Mouse (Mus musculus) lung, adult 2 months (tissue): ENCODE measurements around the gene Isca2. TPM values are rescaled to one million over a fixed set of nuclear protein-coding genes. Genes with fewer than 3 reads are reported as not detected.

Experiments used
- DNase-seq: peaks from one replicate; pipeline ENCODE4 v3.0.0; 2022
- H3K4me1 ChIP-seq: fragments of 200-500 bp; 2 replicates; pipeline ENCODE4 v1.6.1; 2011; ENCODE audit warnings: low read length; ENCODE audit not compliant: control insufficient read depth, insufficient read depth
- H3K4me3 ChIP-seq: fragments of 200-500 bp; replicated peaks from 2 replicates; pipeline ENCODE3; 2011; ENCODE audit warnings: low read depth, mild to moderate bottlenecking, control low read depth, low read length; ENCODE audit errors: extremely low read depth
- CTCF ChIP-seq: fragments of 200-500 bp; IDR thresholded peaks from 2 replicates; pipeline ENCODE4 v1.5.1; 2011; ENCODE audit warnings: mild to moderate bottlenecking, low read length, control low read depth; ENCODE audit not compliant: insufficient read depth
- POLR2A ChIP-seq: fragments of 200-500 bp; IDR thresholded peaks from 2 replicates; pipeline ENCODE4 v1.6.1; 2011; ENCODE audit warnings: low read depth, mild to moderate bottlenecking, control low read depth, low read length, borderline replicate concordance; ENCODE audit errors: extremely low read depth
- WGBS: fragments of 180-500 bp; shearing (Covaris S2); methylation state at CpG from one replicate; pipeline ENCODE4 v1.1.7; 2018; 5-methylcytosine and 5-hydroxymethylcytosine counted together
- polyA plus RNA-seq: library from polyadenylated mRNA; depleted of rRNA; stranded (reverse); fragments of >200 nt; gene quantifications from 2 replicates; pipeline ENCODE4 v1.2.3, GENCODE M21; 2012

Gene Isca2
- polyA plus RNA-seq, 1 experiment, result 34.2 TPM

DNA sequence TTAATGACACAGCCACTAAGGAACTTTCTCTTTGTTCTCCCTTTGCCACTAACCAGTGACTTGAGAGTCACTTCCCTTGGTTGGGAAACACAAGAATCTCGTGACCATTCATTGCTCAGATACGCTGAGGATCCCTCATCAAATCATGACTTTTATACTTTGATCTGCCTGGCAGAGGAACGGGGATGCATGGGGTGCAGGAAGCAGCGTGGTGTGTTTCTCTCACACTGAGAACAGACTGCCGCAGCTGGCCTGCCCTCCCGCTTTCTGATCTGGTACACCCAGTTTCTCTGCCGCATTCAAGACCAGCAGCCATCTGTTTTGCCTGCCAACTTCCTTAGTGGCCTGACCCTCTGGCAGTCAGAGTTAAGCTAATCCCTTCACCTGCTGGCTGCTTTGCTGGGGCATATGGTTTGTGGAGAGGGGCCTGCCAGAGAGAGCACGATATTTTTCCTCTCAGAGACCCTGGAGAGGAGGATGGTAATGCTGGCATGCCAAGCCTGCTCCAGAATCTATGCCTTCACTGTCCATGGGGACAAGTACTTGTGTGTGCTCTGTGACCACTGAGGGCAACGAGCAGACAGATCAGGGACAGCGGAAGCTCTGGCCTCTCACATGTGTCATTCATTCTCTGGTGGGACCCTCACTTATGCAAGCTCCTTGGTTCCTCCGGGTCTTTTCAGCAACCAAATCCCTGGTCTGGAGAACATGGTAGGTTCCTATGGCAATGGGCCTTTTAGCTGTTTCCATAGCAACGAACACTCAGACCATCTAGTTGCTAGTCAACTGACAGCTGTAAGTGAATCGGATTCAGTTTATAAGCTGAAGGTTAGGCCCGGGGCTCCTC is 20.7 kb upstream of the Isca2 start:
- Histone ChIP-seq H3K4me1 (no peaks in the 10 kb centered on the region), H3K4me3 (no peak overlapping the region)
- WGBS, result 34% methylated on average over 14 of the region's 14 CpGs
- TF ChIP-seq POLR2A (no peak), CTCF (no peak)
- no peak for DNase-seq

DNA sequence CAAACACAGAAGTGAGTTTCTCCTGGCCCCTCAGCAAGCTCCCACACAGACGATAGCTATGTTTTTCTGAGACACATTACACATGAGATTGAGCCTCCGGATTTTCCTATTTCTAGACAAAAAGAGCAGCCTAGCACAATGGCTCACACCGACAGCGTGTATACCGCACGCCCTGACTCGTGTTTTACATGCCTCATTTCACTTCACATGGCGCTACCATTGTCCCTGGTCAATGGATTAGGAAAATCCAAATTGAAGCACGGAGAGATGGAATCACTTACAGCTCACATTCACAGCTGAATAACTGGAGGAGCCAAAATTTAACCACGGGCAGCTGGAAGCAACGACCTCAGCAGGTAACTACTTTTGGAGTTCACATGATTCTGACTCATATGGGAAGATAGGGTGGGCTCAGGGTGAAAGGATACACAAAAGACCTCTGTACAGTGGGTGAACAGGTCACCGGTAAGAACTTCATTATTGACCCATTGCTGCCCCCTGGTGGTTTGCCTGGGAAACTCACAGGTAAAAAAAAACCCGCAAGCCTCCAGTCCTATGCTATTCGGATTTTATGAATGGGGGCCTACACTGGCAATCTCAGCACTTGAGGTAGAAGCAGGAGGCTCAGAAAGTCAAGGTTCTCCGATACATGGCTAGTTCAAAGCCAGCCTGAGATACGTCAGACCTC is 17.9 kb upstream of the Isca2 start:
- TF ChIP-seq POLR2A (no peak), CTCF (0 out of 2 replicates have a peak, but pooled peaks have one; percentile 17)
- Histone ChIP-seq H3K4me1 (no peaks in the 10 kb centered on the region), H3K4me3 (no peak overlapping the region)
- DNase-seq, result peak; percentile 68
- WGBS, result 67% methylated on average over 16 of the region's 16 CpGs

DNA sequence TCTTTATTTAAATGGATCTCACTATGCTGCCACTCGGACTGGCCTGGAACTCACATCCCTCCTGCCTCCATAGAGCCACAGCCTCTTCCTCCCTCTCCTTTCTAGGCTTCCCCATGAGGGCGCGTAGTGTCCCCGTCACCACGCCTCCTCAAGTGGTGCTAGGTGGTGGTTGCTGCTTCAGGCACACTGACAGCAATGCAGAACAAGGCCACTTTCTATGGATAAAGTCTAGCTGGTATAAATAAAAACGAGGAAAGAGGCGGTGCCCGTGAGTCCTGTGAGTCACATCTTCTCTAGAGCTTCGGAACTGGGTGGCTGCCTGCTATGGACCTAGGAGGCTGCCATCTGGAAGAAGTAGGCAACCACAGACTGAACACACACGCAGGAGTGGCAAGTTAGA is 17.0 kb upstream of the Isca2 start:
- TF ChIP-seq POLR2A (no peak), CTCF (no peak)
- 0 out of 2 replicates have a peak, but pooled peaks cover 2% of the 10 kb centered on the region for H3K4me1 ChIP-seq
- H3K4me3 ChIP-seq, result no peak overlapping the region
- 90% methylated on average over 10 of the region's 10 CpGs for WGBS
- no peak for DNase-seq

DNA sequence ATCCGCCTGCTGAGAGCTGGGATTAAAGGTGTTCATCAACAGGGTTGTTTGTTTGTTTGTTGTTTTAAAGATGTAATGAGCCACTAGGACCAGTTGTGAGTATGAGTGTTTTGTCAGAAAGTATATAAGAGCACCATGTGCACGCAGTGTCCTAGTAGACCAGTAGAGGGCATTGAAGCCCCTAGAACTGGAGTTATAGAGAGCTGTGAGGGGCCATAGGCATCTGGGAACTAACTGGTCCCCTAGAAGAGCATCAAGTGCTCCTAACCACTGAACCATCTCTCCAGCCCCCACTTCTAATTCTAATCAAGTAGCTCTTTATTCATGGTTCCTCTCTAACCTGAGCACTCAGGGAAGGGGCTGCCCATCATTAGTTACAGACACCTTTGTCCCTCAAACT is 14.0 kb upstream of the Isca2 start:
- Histone ChIP-seq H3K4me3 (no peak overlapping the region), H3K4me1 (peaks cover 5% of the 10 kb centered on the region; the same call in 1 of the 2 replicates)
- no peak for DNase-seq
- WGBS, result 83% methylated on average over 2 of the region's 2 CpGs
- TF ChIP-seq POLR2A (no peak), CTCF (0 out of 2 replicates have a peak, but pooled peaks have one; percentile 5)

DNA sequence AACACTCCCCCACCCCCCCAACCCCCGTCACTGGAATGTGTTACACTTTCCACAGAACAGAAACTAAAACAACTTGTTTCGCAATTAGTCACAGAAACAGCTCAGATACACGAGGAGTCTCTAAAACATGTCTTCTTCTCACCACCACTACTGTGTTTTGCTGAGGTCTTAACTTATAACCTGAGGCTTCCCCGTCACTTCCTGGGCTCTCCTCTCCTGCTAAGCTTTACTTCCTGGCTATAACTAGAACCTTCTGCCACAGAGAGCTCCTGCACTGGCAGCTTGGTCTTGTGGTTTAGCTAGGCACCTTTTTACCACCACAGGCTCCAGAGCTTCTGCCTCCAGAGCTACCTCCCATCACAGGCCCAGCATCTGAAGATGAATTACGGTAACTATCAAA is 10.5 kb upstream of the Isca2 start:
- DNase-seq, result no peak
- TF ChIP-seq CTCF (no peak), POLR2A (no peak)
- H3K4me3 ChIP-seq, result no peak overlapping the region
- WGBS, result 44% methylated on average over 5 of the region's 5 CpGs
- H3K4me1 ChIP-seq, result peaks cover 8% of the 10 kb centered on the region; the same call in 1 of the 2 replicates

DNA sequence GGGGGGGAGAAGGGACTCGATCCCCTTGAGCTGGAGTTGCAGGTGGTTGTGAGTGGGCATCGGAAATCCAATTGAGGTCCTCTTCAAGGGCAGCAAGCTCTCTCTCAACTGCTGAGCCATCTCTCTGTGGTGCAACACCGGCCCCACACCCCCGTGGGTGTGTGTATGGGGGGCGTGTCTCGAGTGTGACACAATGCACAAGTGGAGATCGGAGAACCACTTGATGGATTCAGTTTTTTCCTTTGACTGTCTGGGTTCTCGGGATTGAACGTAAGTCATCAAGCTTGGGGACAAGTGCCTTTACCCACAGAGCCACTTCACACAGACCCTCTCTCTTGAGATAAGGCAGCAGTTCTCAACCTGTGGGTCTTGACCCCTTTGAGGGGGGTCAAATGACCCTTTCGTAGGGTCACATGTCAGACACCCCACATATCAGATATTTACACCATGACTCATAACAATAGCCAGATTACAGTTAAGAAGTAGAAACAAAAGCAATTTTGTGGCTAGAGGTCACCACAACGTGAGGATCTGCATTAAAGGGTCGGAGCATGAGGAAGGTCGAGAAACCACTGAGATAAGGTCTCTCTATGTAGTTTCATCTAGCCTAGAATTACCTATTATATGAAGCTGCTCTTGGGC is 9.4 kb upstream of the Isca2 start:
- Histone ChIP-seq H3K4me3 (no peak overlapping the region), H3K4me1 (peaks cover 11% of the 10 kb centered on the region; the same call in 1 of the 2 replicates)
- DNase-seq, result peak; percentile 56
- 60% methylated on average over 13 of the region's 13 CpGs for WGBS
- TF ChIP-seq POLR2A (no peak), CTCF (no peak)

DNA sequence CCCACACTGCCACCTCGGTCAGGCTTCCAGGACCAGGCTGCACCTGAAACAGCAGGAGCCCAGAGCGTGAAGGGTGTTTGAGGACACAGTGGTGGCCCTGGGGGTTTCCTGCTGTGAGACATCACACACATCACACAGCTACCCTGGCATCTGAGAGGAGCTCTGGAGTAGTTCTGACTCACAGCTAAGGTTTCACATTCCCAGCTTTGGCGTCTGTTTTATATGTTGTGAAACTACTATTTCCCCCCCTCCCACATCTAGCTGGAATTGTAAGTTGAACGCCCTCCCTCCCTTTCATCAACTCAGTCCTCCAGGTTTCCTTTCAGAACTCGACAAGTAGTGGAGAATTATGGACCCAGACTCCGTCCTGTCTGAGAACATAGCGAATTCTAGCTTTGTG is 8.3 kb upstream of the Isca2 start:
- WGBS, result 70% methylated on average over 7 of the region's 7 CpGs
- peaks cover 13% of the 10 kb centered on the region; the same call in 1 of the 2 replicates for H3K4me1 ChIP-seq
- no peak for DNase-seq
- no peak overlapping the region for H3K4me3 ChIP-seq
- no peak for TF ChIP-seq POLR2A
- TF ChIP-seq CTCF, result no peak

DNA sequence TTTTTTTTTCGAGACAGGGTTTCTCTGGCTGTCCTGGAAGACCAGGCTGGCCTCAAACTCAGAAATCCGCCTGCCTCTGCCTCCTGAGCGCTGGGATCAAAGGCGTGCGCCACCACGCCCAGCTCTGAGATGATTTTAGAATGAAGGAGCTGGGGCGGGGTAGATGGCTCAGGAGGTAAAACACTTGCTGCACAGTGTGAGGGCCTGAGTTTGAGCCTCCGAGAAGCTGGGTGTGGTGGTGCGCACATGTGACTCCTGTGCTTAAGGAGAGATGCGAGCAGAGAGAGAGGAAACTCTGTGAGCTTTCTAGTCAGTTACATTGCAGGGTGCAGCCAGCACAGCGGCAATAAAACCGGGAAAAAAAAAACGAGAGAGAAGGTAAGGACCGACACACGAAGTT is 7.5 kb upstream of the Isca2 start:
- TF ChIP-seq CTCF (no peak), POLR2A (no peak)
- WGBS, result 85% methylated on average over 15 of the region's 15 CpGs

DNA sequence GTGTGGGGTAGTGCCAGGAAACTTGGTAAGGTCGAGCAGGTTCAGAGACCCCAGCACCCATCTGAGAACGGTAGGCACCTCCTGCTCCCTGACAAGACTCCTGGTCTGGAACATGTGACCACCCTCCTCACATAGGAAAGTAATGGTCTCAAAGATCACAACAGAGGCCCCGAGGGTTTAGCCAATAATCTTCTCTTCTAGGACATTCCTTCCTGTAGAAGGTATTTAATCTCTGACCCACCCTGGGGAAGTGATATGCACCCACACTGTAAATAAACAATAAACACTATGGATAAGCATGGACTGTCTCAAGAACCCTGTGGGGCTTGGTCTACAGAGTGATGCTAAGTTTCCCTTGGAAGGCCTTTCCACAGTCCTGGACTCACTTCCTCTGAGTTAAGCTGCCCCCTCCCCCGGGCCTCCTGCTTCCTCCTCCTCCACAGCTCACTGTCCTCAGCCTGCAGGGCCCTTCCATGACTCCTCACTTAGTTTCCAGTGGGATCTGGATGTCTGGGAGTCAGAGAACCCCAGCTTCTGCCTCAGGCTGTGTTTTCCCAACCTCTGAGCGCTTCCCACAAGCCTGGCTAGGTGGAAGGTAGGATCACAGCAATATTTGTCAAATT is 6.8 kb upstream of the Isca2 start:
- no peak overlapping the region for H3K4me3 ChIP-seq
- peaks cover 10% of the 10 kb centered on the region; the same call in 1 of the 2 replicates for H3K4me1 ChIP-seq
- DNase-seq, result no peak
- TF ChIP-seq POLR2A, result no peak
- TF ChIP-seq CTCF, result no peak
- WGBS, result 63% methylated on average over 5 of the region's 5 CpGs

More for the DNA sequence above, 7.5 kb upstream of the Isca2 start:
- Histone ChIP-seq H3K4me3 (no peak overlapping the region), H3K4me1 (peaks cover 13% of the 10 kb centered on the region; the same call in 1 of the 2 replicates)
- no peak for DNase-seq
